Mouse (Mus musculus) ovary, postnatal 10 days (tissue): Measurements from ENCODE around the gene Vamp8.

Source experiments
- DNase-seq: peaks from one replicate; pipeline ENCODE4 v3.0.0; 2022; ENCODE audit warnings: low spot score

Gene Vamp8

GRCm38 (mm10) chr6:72389941-72390771 lies at the start of gene Vamp8:
Gene Vamp8, minus strand, starts transcription at chr6:72390703.
- peak; percentile 77 for DNase-seq

- peak; percentile 95 for DNase-seq
Observed at GRCm38 (mm10) chr6:72439355-72440185, 49.1 kb upstream of the Vamp8 start, which contains the start of gene Mat2a. Gene Mat2a, minus strand, starts transcription at chr6:72439558.

DNA sequence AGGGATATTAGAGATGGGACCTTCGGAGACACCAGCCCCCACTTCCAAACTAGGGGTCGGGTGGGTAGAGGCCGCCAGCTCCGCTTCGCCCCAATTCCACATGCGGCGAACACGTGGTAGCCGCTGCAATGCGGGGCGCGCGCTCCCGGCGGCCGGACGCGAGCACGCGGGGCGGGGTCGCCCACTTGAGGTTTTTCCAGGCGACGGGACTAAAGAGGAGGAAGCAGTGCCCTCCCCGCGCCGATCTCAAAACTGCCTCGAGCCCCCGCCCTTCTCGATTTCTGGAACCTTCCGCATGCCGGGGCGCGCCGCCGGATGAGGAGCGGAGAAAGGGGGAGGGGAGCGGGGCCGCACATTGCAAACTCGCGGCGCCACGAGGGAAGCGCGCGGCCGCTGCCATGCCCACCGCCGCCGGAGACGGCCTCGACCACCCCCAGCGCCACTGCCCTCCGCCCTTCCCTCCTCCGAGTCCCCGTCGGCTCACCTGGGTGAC lies 48.4 kb upstream of the Vamp8 start:
- DNase-seq: peak; percentile 64

GRCm38 (mm10) chr6:72438226-72438625 lies 47.7 kb upstream of the Vamp8 start:
- no peak for DNase-seq

DNA sequence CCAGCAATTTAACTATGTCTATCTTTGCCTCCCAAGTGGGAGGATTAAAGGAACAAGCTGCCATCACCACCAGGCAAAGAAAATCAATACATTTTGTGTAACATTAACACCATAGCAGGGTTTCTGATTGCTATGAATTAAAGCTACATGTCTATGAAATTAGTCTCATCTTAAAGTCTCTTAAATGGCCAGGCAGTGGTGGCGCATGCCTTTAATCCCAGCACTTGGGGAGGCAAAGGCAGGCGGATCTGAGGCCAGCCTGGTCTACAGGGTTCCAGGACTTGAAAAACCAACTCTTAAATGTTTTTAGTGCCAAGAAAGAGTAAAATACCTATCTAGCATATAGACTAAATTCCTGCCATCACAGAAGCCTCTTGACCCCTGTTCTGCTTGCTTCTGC lies 41.6 kb upstream of the Vamp8 start:
- DNase-seq: no peak

DNA sequence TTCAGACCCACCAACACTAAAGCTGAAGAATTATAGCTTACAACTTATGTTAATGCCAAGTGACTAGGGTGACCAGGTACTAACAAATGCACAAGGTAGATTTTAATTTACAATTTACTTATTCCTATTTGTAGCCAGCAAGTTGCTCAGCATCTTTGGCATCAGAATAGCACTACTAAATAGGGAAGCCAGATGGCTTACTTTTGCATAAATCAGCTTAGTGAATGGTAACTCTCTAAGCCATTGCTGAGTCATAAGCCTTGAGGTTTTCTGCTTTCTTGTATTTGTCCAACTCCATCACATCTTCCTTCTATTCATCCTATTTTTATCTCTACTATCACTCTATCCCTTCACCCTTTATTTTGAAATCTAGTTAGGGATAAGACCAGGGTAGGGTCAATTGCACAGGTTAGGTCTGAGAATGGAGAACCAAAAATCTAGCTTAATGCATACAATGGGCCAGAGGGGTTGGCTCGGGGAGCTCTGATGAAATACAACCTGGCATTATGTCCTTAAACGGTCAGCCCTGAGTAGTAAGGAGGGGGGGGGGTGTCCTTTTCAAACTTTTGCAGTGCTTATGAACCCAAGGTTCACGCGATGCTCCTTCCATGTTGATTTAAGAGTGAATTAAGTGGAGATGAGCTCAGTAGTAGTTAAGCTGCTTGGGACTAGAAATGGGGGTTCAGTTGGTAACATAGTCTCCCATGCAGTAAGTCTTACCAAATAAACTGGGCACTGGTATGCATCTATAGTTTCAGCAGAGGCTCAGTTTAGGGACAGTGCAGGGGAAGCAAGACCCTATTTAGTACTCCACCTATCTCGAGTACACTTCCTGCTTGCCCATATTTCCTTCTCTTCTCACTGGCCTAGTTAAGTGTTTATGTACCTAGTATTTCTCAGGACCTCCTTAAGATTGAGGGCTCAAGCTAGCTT lies 40.8 kb upstream of the Vamp8 start:
- DNase-seq: no peak

DNA sequence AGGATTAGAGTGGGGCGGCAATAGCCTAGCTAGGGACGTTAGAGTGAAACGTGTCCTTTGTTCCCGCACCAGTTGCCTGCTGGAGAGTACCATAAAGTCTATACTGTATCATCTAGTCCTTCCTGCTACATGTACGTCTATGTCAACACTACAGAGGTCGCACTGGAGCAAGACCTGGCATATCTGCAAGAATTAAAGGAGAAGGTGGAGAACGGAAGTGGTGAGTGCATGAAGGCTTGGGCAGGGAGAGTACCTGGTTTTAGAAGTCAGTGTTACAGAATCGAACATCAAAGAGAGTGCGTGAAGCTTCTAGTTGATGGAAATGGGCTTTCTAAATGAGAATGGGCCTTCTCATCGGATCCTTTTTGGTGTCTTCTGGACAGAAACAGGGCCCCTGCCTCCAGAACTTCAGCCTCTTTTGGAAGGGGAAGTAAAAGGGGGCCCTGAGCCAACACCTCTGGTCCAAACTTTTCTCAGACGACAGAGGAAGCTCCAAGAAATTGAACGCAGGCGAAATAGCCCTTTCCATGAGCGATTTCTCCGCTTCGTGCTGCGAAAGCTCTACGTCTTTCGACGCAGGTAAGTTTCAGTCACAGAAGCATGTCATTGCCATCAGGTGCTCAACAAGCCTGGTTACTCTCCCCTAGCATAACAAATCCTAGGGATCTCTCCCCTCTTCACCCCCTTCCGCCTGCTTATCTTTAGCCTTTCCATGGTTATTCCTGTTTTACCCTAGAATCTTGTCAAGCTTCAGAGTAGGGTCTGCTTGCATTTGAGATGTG lies 38.7 kb upstream of the Vamp8 start:
- no peak for DNase-seq

DNA sequence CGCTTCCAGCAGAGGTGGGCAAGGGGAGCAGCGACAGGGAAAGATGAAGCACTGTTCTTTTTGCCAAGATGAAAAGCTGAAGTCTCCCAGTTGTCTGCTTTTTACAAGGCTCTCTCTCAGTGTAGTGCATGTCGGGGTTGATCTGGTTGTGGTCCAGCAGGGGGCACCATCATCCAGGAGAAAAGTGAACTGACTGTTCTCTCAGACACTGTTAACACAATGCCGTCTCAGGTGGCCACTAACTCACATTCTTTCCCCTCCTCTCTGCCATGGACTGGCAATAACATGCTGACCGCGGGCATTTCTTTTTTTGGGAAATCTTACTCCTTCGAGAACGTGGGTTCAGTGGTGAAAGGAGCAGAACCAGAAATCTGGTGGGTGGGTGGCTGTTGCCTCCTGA lies 37.5 kb upstream of the Vamp8 start:
- DNase-seq: peak; percentile 34

DNA sequence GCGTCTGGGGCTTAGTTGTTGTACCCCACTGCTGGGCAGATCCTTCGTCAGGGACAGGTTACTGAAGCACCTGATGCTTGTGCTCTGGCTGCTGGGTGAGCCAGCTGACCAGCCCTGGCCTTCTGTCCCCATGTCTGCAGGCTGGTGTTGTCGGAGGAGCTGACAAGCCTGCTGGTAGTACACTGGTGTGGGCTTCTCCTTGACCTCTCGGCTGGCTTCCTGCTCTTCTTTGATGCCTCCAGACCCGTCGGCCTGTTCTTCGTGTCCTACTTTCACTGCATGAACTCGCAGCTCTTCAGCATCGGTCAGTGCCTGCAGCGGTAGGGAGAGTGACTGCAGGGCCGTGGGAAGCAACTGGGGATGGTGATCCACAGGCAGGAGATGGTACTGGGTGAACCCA lies 35.1 kb upstream of the Vamp8 start:
- DNase-seq: no peak

GRCm38 (mm10) chr6:72420901-72421300 lies 30.4 kb upstream of the Vamp8 start:
- no peak for DNase-seq

- DNase-seq: no peak
Observed at GRCm38 (mm10) chr6:72419806-72420205, 29.3 kb upstream of the Vamp8 start.

DNA sequence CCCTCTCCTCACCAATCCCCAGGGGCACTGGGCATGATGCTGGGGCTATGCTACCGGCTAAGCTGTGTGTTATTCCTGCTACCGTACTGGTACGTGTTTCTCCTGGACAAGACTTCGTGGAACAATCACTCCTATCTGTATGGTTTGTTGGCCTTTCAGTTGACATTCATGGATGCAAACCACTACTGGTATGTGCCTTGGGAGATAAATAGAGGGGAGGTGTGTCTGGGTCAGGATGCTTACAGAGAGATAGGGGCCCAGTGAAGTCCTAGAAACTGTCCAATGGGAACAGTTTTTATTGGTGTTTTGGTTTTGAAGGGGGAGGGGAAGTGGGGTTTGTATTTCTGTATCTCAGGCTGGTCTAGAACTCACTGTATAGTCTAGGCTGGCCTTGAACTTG lies 27.8 kb upstream of the Vamp8 start:
- DNase-seq: no peak

- no peak for DNase-seq
Observed at GRCm38 (mm10) chr6:72415964-72416772, 25.7 kb upstream of the Vamp8 start.

GRCm38 (mm10) chr6:72415181-72415580 lies 24.7 kb upstream of the Vamp8 start:
- DNase-seq: no peak

- peak; percentile 84 for DNase-seq
Observed at GRCm38 (mm10) chr6:72414076-72414756, 23.7 kb upstream of the Vamp8 start, which contains the start of gene Ggcx. Gene Ggcx, plus strand, starts transcription at chr6:72414308.

GRCm38 (mm10) chr6:72410518-72410917 lies 20.0 kb upstream of the Vamp8 start:
- DNase-seq: no peak

DNA sequence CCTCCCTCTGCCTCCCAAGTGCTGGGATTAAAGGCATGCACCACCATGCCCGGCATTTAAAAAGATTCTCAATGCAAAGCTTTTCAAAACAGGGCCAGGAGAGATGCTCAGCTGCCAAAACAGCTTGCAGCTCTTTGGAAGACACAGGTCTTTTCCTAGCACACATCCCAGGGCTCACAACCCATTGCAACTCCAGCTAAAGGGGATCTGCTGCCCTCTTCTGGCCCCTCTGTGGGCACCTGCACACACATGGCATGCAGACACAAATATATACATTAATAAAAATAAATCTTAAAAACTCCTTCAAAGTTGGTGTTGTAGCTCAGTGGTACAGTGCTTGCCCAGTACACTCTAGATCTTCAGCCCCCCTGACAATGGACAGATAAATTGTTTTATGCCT lies 19.5 kb upstream of the Vamp8 start:
- DNase-seq: no peak

DNA sequence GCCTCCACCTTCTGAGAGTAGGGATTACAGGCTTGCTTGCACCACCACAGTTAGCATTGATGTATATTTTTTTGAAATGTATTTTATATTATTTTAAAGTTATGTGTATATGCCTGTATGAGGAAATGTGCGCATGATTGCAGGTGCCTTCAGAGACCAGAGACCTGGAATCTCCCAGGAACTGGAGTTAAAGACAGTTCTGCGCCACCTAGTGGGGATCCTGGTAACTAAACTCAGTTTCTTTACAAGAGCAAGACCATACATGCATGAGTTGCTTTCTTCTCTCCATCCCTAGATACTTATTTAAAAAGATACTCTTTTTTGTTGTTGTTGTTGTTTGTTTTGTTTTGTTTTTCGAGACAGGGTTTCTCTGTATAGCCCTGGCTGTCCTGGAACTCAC lies 19.1 kb upstream of the Vamp8 start:
- no peak for DNase-seq

DNA sequence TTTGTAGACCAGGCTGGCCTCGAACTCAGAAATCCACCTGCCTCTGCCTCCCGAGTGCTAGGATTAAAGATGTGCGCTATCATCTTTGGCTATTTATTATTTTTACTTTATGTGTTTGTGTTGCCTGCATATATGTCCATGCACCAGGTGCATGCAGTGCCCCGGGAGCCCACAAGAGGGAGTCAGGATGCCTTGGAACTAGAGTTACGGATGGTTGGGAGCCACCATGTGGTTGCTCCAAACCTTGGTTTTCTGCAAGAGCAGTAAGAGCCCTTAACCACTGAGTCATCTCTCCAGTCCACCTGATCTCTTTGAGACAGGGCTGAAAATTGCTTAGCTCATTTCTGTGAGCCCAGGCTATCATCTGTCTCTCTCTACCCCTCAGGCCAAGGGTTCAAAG lies 16.6 kb upstream of the Vamp8 start:
- peak; percentile 69 for DNase-seq

GRCm38 (mm10) chr6:72405356-72405755 lies 14.9 kb upstream of the Vamp8 start:
- DNase-seq: no peak
